Mouse (Mus musculus): ENCODE results near the gene Dab2ip. TPM values are rescaled to one million over a fixed set of nuclear protein-coding genes. Genes with fewer than 3 reads are reported as not detected.

Gene Dab2ip
- polyA plus RNA-seq, 1 experiment from 2014 or later, result 52.3 TPM

- Histone ChIP-seq H3K9ac (no peak overlapping the region), H3K4me2 (replicated peaks) (no peak overlapping the region), H3K4me1 (peaks cover 100% of the 10 kb centered on the region), H3K36me3 (no peaks in the 10 kb centered on the region), H3K9me3 (no peaks in the 10 kb centered on the region), H3K4me3 (no peak overlapping the region), H3K27me3 (no peaks in the 10 kb centered on the region), H3K27ac (peak overlapping the region; percentile 16; the same call in 1 of the 2 replicates)
- no peak for ATAC-seq (ENCODE audit: low FRiP score, low read depth)
- WGBS, result 51% methylated on average over 2 of the region's 2 CpGs
Observed at GRCm38 (mm10) chr2:35694111-35694510, 136.0 kb downstream of the Dab2ip start.

- Histone ChIP-seq H3K27me3 (no peaks in the 10 kb centered on the region), H3K4me3 (peak overlapping the region; percentile 22; the same call in 1 of the 2 replicates), H3K4me2 (replicated peaks) (peak overlapping the region; percentile 58), H3K36me3 (no peaks in the 10 kb centered on the region), H3K9ac (0 out of 2 replicates have a peak overlapping the region, but pooled peaks have one; percentile 35), H3K4me1 (peaks cover 100% of the 10 kb centered on the region), H3K9me3 (no peaks in the 10 kb centered on the region), H3K27ac (peak overlapping the region; percentile 94)
- ATAC-seq (ENCODE audit: low FRiP score, low read depth), result 0 out of 2 replicates have a peak, but pooled peaks have one; percentile 5
- WGBS, result 41% methylated on average over 7 of the region's 7 CpGs
Observed at GRCm38 (mm10) chr2:35696193-35696541, 138.1 kb downstream of the Dab2ip start.

- H3K9ac ChIP-seq, result peak overlapping the region; percentile 46; the same call in 1 of the 2 replicates
- 11% methylated on average over 3 of the region's 3 CpGs for WGBS
- peak overlapping the region; percentile 22 for H3K4me3 ChIP-seq
Observed at GRCm38 (mm10) chr2:35696542-35697391, 138.7 kb downstream of the Dab2ip start.

GRCm38 (mm10) chr2:35697768-35698167 is 139.7 kb downstream of the Dab2ip start:
- Histone ChIP-seq H3K9ac (peak overlapping the region; percentile 35), H3K4me1 (peaks cover 99% of the 10 kb centered on the region), H3K27me3 (no peaks in the 10 kb centered on the region), H3K4me2 (replicated peaks) (no peak overlapping the region), H3K36me3 (no peaks in the 10 kb centered on the region), H3K9me3 (no peaks in the 10 kb centered on the region), H3K27ac (peak overlapping the region; percentile 94; the same call in 1 of the 2 replicates), H3K4me3 (no peak overlapping the region)
- 79% methylated on average over 3 of the region's 3 CpGs for WGBS
- ATAC-seq (ENCODE audit: low FRiP score, low read depth), result no peak

More at GRCm38 (mm10) chr2:35696542-35697391, 138.7 kb downstream of the Dab2ip start:
- Histone ChIP-seq H3K9me3 (no peaks in the 10 kb centered on the region), H3K27ac (peak overlapping the region; percentile 94), H3K36me3 (no peaks in the 10 kb centered on the region), H3K4me2 (replicated peaks) (peak overlapping the region; percentile 58), H3K27me3 (no peaks in the 10 kb centered on the region), H3K4me1 (peaks cover 99% of the 10 kb centered on the region)
- peak; percentile 70 for ATAC-seq (ENCODE audit: low FRiP score, low read depth)

GRCm38 (mm10) chr2:35700966-35701365 is 142.9 kb downstream of the Dab2ip start:
- no peak overlapping the region for H3K9ac ChIP-seq
- H3K27me3 ChIP-seq, result no peaks in the 10 kb centered on the region
- H3K9me3 ChIP-seq, result no peaks in the 10 kb centered on the region
- H3K4me3 ChIP-seq, result no peak overlapping the region
- peaks cover 77% of the 10 kb centered on the region for H3K4me1 ChIP-seq
- H3K27ac ChIP-seq, result no peak overlapping the region
- no peak overlapping the region for H3K4me2 ChIP-seq (replicated peaks)
- WGBS, result 86% methylated on average over 2 of the region's 2 CpGs
- ATAC-seq (ENCODE audit: low FRiP score, low read depth), result no peak
- peaks cover 14% of the 10 kb centered on the region for H3K36me3 ChIP-seq

GRCm38 (mm10) chr2:35702001-35702400 is 143.9 kb downstream of the Dab2ip start:
- H3K9ac ChIP-seq, result no peak overlapping the region
- H3K27me3 ChIP-seq, result no peaks in the 10 kb centered on the region
- H3K36me3 ChIP-seq, result peaks cover 14% of the 10 kb centered on the region
- no peak overlapping the region for H3K4me2 ChIP-seq (replicated peaks)
- H3K4me3 ChIP-seq, result no peak overlapping the region
- 83% methylated on average over 7 of the region's 7 CpGs for WGBS
- no peak for ATAC-seq (ENCODE audit: low FRiP score, low read depth)
- H3K9me3 ChIP-seq, result no peaks in the 10 kb centered on the region
- peak overlapping the region; percentile 73 for H3K27ac ChIP-seq
- H3K4me1 ChIP-seq, result peaks cover 77% of the 10 kb centered on the region

- Histone ChIP-seq H3K27ac (peak overlapping the region; percentile 73), H3K36me3 (peaks cover 18% of the 10 kb centered on the region), H3K4me1 (peaks cover 74% of the 10 kb centered on the region), H3K9ac (no peak overlapping the region), H3K4me3 (no peak overlapping the region), H3K9me3 (no peaks in the 10 kb centered on the region), H3K27me3 (no peaks in the 10 kb centered on the region), H3K4me2 (replicated peaks) (no peak overlapping the region)
- peak; percentile 33; the same call in 1 of the 2 replicates for ATAC-seq (ENCODE audit: low FRiP score, low read depth)
- WGBS, result 72% methylated on average over 6 of the region's 6 CpGs
Observed at GRCm38 (mm10) chr2:35702608-35703007, 144.5 kb downstream of the Dab2ip start.

- ATAC-seq (ENCODE audit: low FRiP score, low read depth), result no peak
- 94% methylated on average over 3 of the region's 3 CpGs for WGBS
- Histone ChIP-seq H3K4me3 (no peak overlapping the region), H3K4me1 (peaks cover 68% of the 10 kb centered on the region), H3K9me3 (no peaks in the 10 kb centered on the region), H3K27ac (peak overlapping the region; percentile 73), H3K36me3 (peaks cover 24% of the 10 kb centered on the region), H3K4me2 (replicated peaks) (no peak overlapping the region), H3K9ac (no peak overlapping the region), H3K27me3 (no peaks in the 10 kb centered on the region)
Observed at GRCm38 (mm10) chr2:35703241-35703640, 145.2 kb downstream of the Dab2ip start.

- H3K4me2 ChIP-seq (replicated peaks), result no peak overlapping the region
- H3K9me3 ChIP-seq, result no peaks in the 10 kb centered on the region
- peaks cover 100% of the 10 kb centered on the region for H3K36me3 ChIP-seq
- no peak overlapping the region for H3K4me3 ChIP-seq
- H3K4me1 ChIP-seq, result peaks cover 13% of the 10 kb centered on the region; the same call in 1 of the 2 replicates
- H3K27me3 ChIP-seq, result no peaks in the 10 kb centered on the region
- no peak overlapping the region for H3K9ac ChIP-seq
- no peak for ATAC-seq (ENCODE audit: low FRiP score, low read depth)
- no peak overlapping the region for H3K27ac ChIP-seq
- WGBS, result 98% methylated on average over 5 of the region's 5 CpGs
Observed at GRCm38 (mm10) chr2:35712611-35713010, 154.5 kb downstream of the Dab2ip start.

GRCm38 (mm10) chr2:35713460-35713859 is 155.4 kb downstream of the Dab2ip start:
- peaks cover 100% of the 10 kb centered on the region for H3K36me3 ChIP-seq
- no peak overlapping the region for H3K9ac ChIP-seq
- no peak for ATAC-seq (ENCODE audit: low FRiP score, low read depth)
- peaks cover 13% of the 10 kb centered on the region; the same call in 1 of the 2 replicates for H3K4me1 ChIP-seq
- H3K27me3 ChIP-seq, result no peaks in the 10 kb centered on the region
- WGBS, result 83% methylated on average over 7 of the region's 7 CpGs
- H3K4me2 ChIP-seq (replicated peaks), result no peak overlapping the region
- no peak overlapping the region for H3K27ac ChIP-seq
- H3K9me3 ChIP-seq, result no peaks in the 10 kb centered on the region
- no peak overlapping the region for H3K4me3 ChIP-seq

- ATAC-seq (ENCODE audit: low FRiP score, low read depth), result no peak
- 71% methylated on average over 8 of the region's 8 CpGs for WGBS
- H3K4me2 ChIP-seq (replicated peaks), result no peak overlapping the region
- H3K9ac ChIP-seq, result no peak overlapping the region
- H3K9me3 ChIP-seq, result no peaks in the 10 kb centered on the region
- H3K4me1 ChIP-seq, result peaks cover 13% of the 10 kb centered on the region; the same call in 1 of the 2 replicates
- no peak overlapping the region for H3K4me3 ChIP-seq
- H3K27ac ChIP-seq, result no peak overlapping the region
- H3K36me3 ChIP-seq, result peaks cover 100% of the 10 kb centered on the region
- no peaks in the 10 kb centered on the region for H3K27me3 ChIP-seq
Observed at GRCm38 (mm10) chr2:35714742-35715167, 156.7 kb downstream of the Dab2ip start.

- Histone ChIP-seq H3K9me3 (no peaks in the 10 kb centered on the region), H3K4me2 (replicated peaks) (no peak overlapping the region), H3K4me1 (peaks cover 13% of the 10 kb centered on the region; the same call in 1 of the 2 replicates), H3K27ac (no peak overlapping the region), H3K36me3 (peaks cover 100% of the 10 kb centered on the region), H3K4me3 (no peak overlapping the region), H3K9ac (no peak overlapping the region), H3K27me3 (no peaks in the 10 kb centered on the region)
- 86% methylated on average over 3 of the region's 3 CpGs for WGBS
- ATAC-seq (ENCODE audit: low FRiP score, low read depth), result no peak; the same call in 1 of the 2 replicates
Observed at GRCm38 (mm10) chr2:35715485-35715884, 157.4 kb downstream of the Dab2ip start.
